Mouse (Mus musculus) G1E-ER4 (cell line): ENCODE data around the gene Pikfyve. TPM values are rescaled to one million over a fixed set of nuclear protein-coding genes. Genes with fewer than 3 reads are reported as not detected.

ENCODE experiments used
- GATA1 ChIP-seq: IDR thresholded peaks from one replicate; pipeline ENCODE4 v1.8.0; 2012; ENCODE audit warnings: low read length, inconsistent platforms
- polyA plus RNA-seq: library from polyadenylated mRNA; stranded (reverse); fragments of >175 nt; gene quantifications from 2 replicates; pipeline ENCODE4 v1.2.3, GENCODE M21; 2012

The Pikfyve gene
- polyA plus RNA-seq, 1 experiment = 88.3 TPM

DNA sequence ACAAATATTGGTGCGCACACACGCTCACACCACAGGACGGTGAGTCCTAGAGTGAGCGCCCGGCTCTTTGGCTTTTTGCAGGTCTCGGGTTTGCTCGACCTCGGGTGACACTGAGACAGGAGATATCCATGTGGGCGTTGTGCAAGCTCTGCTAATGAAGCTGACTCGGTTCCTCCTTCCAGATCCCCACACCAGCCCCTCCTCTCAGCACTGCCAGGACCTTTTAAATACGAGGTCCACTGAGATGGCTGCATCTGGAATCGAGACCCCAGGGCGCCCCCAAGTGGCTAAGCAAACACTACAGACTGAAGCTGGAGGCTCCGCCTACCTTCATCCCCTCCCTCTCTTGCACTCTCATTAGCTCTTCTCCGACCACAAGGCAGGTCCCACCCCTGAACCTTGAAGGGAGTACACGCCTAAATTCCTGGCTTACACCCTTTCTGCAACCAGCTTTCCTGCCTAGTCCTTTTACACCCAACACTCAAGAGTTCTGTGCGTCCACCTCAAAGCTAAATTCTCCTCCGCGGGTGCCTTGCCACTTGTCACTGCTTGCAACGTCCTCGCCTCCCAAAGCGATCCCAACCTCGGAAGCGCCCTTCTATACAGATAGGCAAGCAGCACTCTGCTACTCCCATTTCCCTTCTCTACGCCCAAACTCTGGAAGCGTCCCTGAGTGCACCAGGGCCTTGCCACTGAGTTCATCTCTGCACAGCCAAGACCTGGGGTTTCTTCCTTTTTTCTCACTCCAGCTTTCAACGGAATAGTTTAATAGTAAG, 8.2 kb upstream of the Pikfyve start:
- TF ChIP-seq GATA1 = no peak

DNA sequence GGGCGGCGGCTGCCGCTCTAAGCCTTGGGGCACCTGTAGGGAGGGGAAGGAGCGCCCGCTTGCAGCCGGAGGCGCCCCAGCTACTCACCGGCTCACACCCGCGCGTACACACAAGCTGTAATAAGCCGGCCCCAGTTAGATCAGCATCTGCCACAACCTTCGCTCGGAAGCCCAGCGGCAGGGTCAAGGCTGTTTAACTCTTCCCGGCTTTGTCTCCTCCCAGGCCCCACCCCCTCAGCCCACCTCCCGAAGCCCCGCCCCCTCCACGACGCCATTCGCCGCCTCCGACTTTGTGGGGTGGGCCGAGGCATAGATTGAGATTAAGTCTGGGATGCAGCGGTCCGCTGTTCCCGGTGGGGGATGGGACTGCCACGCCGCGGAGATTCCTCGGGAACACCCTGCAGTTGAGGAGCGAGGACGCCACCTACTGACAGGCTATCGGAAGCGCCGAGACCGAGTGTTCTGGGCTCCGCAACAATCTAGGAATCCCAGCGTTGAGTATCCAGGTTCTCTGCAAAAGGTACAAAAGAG, 7.5 kb upstream of the Pikfyve start:
- TF ChIP-seq GATA1 = no peak

DNA sequence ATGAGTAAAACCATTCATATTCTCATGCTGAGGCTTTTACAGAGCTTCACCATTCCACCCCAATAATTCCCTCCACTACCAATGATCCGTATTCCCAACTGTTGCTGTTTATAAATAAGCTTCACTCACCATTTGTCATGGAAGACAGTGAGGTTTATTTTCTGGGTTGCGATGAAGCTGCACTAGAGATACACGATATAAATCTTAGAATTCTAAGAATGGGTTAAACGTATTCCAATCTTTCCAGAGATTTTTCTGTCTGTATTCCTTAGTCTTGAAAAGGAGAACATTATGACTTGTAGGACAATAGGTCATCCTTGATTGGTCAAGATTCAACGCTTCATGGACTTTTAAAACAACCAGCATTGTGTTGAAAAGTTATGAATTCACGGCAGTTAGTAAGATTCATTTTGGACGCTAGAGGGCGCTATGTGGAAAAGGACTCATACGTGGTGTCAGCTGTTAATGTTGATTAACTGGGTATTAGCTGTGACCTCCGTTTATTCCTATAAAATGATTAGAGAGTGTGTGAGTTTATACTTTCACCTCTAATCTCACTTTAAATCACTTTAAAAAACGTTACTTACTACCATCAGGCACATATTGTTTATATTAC, 6.7 kb upstream of the Pikfyve start:
- no peak for TF ChIP-seq GATA1

DNA sequence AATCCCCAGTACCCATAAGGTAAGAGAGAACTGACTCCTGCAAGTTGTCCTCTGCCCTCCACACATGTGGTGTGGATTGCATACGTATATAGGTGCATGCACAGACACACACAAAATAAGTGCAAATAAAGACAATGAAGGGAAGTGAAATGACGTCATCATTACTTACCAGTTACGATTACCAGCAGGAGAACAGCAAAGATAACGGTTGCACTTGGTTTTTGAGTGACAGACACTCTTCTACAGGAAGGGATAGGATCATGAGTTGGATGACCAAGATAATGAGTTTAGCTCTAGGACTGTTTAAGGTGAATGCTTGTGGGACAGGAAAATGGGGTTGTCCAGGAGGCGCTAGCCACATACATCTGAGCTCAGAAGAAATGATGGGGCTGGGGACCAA, 5.0 kb upstream of the Pikfyve start:
- TF ChIP-seq GATA1 = peak; percentile 47

DNA sequence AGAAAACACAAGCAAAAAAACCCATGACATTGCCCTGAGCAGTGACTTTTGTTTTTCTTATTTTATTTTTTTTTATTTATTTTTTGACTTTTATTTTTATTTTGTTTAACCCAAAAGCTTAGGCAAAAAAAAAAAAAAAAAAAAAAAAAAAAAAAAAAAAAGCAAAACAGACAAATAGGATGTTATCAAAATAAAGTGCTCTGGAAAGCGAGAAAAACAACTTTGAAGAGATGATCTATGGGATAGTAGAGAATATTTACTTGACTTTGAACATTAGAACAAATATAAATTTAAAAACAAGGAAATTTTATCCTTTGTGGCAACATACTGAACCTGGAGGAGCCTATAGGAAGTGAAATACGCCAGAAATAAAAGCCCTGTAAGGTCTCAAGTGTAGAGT, 2.5 kb upstream of the Pikfyve start:
- TF ChIP-seq GATA1 = no peak

DNA sequence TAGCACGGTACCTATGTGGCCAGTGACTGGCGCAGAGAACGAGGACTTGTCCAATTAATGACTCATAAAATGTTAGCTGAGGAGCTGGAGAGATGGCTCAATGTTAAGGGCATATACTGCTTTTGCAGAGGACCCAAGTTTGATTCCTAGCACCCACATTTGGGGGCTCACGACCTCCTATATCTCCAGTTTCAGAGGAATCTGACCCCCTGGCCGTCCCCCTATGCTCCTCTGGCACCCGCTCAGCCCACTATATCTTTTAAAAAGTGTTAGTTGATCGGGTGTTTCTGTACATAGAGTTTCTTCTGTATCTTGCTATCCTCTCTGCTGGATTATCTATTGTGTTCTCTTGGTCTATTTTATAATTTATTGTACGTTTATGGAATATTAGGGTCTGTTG, 1.5 kb upstream of the Pikfyve start:
- TF ChIP-seq GATA1 = no peak

DNA sequence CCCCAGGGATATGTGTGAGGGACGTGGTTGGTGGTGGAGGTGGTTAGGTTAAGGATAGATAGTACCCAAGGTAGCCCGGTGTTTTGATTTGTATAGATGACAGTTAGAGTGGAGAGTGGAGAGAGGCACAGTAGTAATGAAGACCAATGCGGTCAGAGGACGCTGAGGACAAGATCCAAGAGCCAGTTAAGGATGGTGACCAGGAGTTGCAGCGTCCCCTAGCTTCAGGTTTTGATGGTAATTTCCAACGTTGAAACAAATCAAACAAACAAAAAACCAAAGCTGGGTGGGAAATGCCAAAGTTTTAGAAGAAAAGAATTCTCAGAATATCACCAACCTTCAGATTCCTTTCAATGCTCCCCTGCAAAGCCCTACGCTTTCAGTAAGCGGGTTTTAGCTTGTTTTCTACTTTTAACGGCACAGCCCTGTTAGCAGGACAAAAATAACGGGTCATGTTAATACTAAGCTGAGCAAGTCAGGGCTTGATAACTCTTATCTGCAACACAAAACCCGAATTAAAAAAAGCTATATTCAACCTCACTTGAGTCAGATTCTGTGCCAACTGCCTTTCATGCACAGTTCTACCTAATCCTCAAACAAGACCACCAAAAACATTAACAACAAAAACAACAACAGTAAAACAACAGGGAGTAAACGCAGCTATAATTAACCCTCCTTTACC, 818 bp upstream of the Pikfyve start:
- TF ChIP-seq GATA1 = no peak

DNA sequence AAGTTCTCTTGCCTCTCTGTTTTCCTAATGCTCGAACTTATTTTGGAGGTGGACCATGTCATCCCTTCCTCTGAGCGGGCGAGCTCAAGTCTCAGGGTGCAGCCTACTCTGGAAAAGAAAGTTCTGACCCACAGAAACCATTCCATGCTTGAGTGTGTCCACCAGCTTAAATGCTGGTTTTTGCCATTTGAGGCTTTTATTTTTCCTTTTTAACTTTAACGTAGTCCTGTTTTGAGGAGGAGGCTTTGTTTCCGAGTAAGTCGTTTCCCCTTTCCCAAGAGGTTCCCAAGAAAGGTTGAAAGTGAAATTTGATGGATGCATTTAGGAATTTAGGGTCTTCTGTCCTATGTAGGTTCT, 569 bp downstream of the Pikfyve start:
- TF ChIP-seq GATA1 = no peak

DNA sequence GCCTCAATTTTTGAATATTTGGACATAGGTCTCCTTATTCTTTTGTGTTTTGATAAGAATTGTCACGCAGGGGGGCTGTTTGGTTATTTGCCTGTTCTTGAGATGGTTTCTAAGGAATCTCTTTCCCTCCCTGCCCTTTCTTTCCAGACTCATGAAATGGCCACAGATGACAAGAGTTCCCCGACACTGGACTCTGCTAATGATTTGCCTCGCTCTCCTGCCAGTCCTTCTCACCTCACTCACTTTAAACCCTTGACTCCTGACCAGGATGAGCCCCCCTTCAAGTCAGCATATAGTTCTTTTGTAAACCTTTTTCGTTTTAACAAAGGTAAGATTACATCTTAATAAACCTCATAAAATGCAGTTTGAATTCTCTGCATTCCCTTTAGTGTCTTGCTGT, 3.7 kb downstream of the Pikfyve start:
- TF ChIP-seq GATA1 = no peak

DNA sequence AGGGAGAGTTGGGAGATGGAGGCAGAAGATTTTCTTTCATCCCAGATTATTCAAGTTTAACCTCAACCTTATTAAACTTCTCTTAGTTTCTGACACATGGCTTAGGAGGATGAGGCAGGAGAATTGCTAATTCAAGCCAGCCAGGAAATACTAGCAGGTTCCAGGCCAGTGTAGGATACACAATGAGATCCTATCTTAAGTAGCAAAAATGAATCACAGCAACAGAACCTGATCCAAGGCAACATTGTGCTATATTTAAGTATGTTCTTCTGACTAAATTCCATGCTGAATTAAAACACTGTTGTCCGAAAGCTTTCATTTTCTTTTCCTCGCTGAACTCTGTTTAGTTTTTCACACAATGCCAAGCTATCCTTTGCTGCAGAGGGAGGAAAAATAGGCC, 6.7 kb downstream of the Pikfyve start:
- no peak for TF ChIP-seq GATA1

DNA sequence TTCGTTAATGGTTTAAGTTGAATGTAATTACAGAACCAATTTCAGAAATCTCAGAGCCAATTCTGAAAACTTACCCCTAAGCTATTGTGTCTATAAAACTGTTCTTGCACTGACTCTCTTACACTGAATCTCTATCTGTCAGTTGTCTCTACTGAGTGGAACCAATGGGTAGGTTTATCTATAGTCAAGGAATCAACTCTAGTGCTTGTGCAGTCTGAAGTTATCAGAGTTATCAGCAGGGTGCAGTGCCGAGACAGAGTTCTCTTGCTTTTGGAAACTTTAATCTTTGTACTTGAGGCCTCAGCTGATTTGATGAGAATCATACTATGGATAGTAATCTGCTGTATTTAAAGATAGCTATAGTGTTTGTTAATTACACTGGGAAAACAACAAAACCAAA, 11.9 kb downstream of the Pikfyve start:
- no peak for TF ChIP-seq GATA1

DNA sequence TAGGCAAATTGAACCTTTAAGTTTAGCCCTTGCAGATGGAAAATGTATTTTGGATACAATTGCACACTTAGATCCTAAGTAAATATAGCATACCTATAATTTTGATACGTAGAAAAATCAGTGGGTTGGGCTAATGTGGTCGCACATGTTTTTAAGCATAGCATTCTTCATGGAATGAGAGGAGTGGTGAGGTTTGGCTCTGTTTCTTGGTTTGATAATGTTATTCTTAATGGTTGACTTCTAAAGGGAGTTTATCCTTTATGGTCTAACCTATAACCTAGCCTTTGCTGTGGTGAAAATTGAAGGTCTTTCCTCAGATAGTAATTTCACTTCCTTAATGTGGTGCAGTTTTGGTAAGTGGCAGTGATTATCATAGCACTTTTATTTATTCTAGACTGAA, 12.4 kb downstream of the Pikfyve start:
- no peak for TF ChIP-seq GATA1

DNA sequence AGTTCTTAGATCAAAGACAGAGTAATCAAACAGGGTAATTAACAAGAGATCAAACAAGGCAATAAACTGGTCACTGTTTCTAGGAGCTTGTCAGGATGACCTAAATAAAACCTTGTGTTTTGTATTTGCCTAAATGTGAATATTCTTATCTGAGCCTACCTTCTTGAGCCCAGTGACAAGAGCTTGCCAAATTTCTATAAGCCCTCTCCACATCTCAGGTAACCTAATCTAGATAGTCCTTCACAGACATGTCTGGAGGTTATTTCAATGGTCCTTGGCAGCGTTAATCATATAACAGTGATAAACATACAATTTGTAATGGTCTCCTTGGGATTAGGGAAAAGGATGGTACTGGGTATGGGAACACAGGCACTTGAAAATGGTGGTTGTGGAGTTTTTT, 17.8 kb downstream of the Pikfyve start:
- TF ChIP-seq GATA1 = no peak

DNA sequence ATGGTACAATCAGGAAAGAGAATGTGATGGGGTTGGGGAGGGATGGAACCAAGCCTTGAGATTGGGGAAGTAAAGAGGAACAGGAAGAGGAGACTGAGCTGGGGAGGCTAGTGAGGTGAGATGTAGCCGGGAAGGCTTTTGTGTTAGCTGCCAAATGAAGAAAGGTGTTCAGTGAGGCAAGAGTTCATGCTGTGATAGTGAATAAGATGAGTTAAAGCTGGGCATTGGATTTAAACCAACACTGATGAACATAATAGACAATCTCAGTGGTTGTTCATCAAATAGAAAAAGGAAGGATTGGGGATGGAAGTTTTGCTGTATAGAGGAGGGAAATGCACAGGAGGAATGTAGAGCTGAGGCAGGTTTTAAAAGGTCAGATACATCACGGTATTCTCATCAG, 26.7 kb downstream of the Pikfyve start:
- TF ChIP-seq GATA1 = no peak

DNA sequence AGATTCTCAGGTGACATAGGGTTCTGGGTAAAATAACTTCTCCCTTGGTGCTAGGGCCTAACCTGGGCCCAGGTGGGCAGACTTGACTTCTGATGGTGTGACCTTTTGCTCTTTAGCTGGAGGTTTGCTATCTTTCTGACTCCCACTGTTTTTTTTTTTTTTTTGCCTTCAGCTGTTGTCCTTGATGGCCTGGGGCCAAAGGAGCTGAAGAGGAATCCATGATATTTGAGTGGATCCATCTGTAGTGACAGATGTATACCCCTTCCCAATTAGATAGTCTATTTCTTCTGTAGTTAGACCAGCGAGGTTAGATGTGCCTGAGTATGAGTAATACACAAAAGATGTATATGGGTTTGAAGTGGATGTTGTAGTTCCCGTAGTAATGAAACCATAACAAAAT, 31.1 kb downstream of the Pikfyve start:
- no peak for TF ChIP-seq GATA1

DNA sequence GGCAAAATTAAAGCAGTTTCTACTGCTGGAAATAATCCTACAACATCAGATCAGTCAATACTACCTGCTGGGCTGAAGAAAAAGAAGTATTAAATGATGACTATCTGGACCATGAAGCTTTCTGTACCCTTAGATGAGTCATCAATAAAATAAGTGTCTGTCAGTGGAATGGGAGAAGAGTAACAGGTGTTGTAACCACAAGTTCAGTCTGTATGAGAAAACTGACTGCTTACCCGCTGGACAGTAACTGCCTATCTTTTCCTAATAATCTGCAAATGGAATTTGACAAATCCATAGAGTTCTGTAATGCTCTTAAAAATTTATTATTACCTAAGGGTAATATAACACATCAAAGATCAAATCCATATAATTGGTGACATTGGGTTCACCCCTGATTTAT, 31.5 kb downstream of the Pikfyve start:
- TF ChIP-seq GATA1 = no peak

DNA sequence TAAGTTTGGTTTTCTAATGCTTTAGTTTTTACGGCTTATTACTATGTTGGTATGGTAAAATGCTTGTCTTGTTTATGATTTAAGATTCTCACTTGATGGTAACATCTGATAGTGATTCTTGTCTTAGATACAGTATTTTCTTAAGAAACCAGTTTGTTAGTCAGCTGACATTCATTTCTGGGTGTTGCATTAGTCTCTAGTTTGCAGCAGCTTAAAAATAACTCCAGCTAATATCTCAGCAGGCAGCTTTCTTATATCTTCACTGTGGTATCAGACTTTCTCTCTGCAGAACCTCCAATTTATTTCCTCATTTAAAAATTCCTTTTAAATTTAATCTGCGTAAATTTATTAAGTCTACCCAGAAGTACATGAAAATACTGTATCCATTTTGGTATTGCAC, 37.2 kb downstream of the Pikfyve start:
- no peak for TF ChIP-seq GATA1
